Mouse (Mus musculus) ovary, adult 18-20 months (tissue): ENCODE results near the gene Arf6.

Experiments
- DNase-seq: peaks from one replicate; pipeline ENCODE4 v3.0.0; 2022; ENCODE audit warnings: low spot score, mixed read lengths

Gene Arf6

DNA sequence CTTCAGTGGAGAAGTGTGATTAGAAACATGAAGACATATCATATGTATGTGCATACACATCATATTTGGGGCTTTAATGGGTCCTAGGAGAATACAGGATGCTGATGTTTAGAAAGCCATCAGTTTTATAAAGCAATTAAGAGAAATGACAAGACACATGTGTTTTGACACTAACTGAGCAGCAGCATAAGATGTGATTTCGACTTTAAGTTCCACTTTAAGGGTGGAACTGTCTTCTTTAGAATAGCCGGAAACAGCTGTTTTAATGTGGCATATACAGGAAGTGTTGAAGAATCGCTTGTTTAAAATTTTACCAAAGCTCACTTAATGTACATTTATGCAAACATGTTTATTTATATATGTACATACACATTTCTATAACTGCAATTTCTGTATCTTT lies 41.4 kb downstream of the Arf6 start:
- DNase-seq = no peak

DNA sequence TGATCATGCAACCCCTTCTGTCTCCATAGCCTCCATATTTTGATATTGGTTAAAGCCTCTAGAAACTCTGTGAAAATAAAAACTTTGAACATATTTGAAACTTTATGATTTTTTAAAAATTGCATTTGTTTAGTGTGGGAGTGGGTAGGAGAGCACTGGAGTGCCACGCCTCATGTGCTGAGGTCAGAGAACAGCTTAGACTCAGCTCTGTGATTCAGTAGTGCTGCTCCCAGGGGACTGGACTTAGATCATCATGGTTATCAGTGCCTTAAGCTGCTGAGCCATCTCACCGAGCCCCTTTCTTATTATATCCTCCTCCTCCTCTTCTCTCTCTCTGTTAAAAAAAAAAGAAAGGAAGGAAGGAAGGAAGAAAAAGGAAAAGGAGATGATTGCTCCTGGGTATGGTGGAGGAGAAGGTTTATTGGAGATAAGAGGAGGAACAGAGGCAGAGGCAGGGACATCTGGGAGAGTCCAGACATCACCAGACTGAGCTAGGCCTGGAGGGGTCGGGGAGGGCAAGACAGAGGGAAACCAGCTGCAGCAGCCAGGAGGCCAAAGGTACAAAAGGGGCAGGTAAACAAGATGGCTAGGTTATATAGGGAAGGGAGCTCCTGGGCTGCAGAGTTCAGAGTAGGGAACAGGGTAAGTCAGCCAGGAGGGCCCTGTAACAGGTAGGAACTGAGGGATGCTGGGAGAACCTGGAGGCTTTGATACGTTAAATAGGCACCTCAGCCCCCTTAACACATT lies 43.0 kb downstream of the Arf6 start:
- DNase-seq = no peak

DNA sequence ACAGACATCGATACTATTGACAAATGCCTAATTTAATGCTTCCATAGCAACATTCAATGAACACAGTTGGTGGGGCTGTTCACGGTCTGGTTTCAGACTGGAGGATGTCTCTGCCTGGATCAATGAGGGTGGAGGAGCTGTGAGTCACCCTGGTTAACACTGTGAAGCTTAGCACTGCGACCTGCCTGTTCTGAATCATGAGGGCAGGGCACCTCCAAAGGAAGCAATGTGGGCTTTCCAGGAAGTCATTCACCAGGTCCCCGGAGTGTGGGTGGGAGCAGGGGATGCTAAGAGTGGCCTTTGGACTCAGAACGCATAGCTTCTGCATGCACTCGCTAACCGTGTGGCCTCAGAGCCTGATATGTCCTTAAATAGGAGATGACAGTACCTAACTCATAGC lies 44.8 kb downstream of the Arf6 start:
- no peak for DNase-seq

DNA sequence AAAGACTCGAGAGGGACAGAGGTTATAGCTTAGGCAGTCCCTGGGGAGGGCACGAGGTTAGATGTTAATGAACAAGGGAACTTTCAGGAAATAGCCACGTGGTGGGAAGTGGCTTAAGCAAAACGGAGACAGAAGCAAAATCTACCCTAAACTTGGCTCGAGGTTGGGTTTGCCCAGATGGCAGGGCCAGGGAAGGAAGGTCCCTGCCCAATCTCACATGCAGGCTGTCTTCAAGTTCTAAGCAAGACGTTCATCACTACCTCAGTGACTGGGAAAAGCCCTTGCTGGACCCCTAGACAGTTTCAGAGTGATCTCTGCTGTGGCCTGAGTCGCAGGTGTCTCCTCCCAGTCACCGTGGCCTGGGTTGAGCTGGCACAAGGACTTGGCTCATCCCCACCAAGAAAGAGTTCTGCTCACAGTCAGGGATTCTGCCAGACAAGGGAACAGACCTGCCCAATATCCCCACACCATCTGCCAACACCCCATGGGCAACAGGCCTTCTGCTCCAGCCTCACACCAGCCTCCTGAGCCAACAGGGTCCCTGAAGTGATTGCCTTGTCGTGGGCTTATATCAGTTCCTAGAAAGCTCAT lies 45.8 kb downstream of the Arf6 start:
- DNase-seq = no peak

DNA sequence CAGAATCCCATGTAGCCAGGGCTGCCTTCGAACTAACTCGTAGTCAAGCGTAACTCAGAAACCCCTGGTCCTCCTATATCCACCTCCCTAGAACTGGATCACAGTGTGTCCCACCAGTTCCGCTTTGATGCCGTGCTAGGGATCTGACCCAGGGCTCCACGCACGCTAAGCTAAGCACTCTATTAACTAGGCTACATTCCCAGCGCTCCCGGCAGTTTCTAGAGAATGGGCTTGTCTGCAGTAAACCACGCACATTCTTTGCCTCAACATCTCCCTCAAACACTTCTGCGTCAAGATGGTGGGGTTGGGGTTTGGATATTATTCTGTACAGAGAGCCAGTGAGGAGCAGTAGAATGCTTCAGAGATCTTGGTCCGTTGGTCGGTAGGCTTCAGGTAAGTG lies 46.7 kb downstream of the Arf6 start:
- DNase-seq = no peak

GRCm38 (mm10) chr12:69419017-69419605 lies 47.2 kb downstream of the Arf6 start:
- peak; percentile 40 for DNase-seq

GRCm38 (mm10) chr12:69419606-69420005 lies 47.7 kb downstream of the Arf6 start:
- no peak for DNase-seq

GRCm38 (mm10) chr12:69420716-69421115 lies 48.8 kb downstream of the Arf6 start:
- no peak for DNase-seq

GRCm38 (mm10) chr12:69422827-69423537 lies 51.0 kb downstream of the Arf6 start:
- no peak for DNase-seq
